In genomic region chr11:20248277-20248676, GRCm38 (mm10) we compare ENCODE assay signal across 8 mouse cellular contexts. TPM values are rescaled to one million over a fixed set of nuclear protein-coding genes. Genes with fewer than 3 reads are reported as not detected.
DNase-seq lines count a peak whose midpoint lies in the region; ATAC-seq and TF ChIP-seq lines count a peak whose summit lies in the region.

No protein-coding gene starts in this region.

- peaks cover 72% of the 10 kb centered on the region for H3K4me1 ChIP-seq in megakaryocyte, embryonic 14.5 days
- peaks cover 48% of the 10 kb centered on the region for H3K4me1 ChIP-seq in embryonic facial prominence, embryonic 15.5 days
- 0 out of 2 replicates have a peak, but pooled peaks cover 2% of the 10 kb centered on the region for H3K4me1 ChIP-seq in intestine, postnatal 0 days (replicated peaks; ENCODE audit: control insufficient read depth, insufficient read depth, low read length)

- H3K27me3 ChIP-seq in megakaryocyte, embryonic 14.5 days (replicated peaks), result no peaks in the 10 kb centered on the region
- no peaks in the 10 kb centered on the region for H3K27me3 ChIP-seq in embryonic facial prominence, embryonic 15.5 days
- no peaks in the 10 kb centered on the region for H3K27me3 ChIP-seq in intestine, postnatal 0 days (replicated peaks; ENCODE audit: control insufficient read depth, insufficient read depth, low read length)

- H3K4me3 ChIP-seq in megakaryocyte, embryonic 14.5 days (replicated peaks), result peak overlapping the region; percentile 98
- peak overlapping the region; percentile 95 for H3K4me3 ChIP-seq in embryonic facial prominence, embryonic 15.5 days (replicated peaks)
- H3K4me3 ChIP-seq in intestine, postnatal 0 days (ENCODE audit: low read depth, low read length), result peak overlapping the region; percentile 94

- peak overlapping the region; percentile 94; the same call in 1 of the 2 replicates for H3K9ac ChIP-seq in embryonic facial prominence, embryonic 15.5 days
- H3K9ac ChIP-seq in intestine, postnatal 0 days (ENCODE audit: low read depth, low read length), result no peak overlapping the region

- DNase-seq in natural killer cell, adult 2 months (ENCODE audit: low spot score in 2 of 2), result peak; percentile 38 to 54
- no peak for DNase-seq in frontal cortex, postnatal 10 days (ENCODE audit: low spot score in 2 of 2)
- no peak for DNase-seq in layer of hippocampus, postnatal 14 days (ENCODE audit: low spot score in 2 of 2)
- no peak for DNase-seq in urinary bladder, postnatal 36 days (ENCODE audit: low spot score in 2 of 2)

- H3K9me3 ChIP-seq in megakaryocyte, embryonic 14.5 days, result no peaks in the 10 kb centered on the region
- no peaks in the 10 kb centered on the region for H3K9me3 ChIP-seq in embryonic facial prominence, embryonic 15.5 days (replicated peaks)
- no peaks in the 10 kb centered on the region for H3K9me3 ChIP-seq in intestine, postnatal 0 days (ENCODE audit: control insufficient read depth)

- 6% methylated on average over 4 of the region's 4 CpGs for WGBS in embryonic facial prominence, embryonic 15.5 days
- WGBS in intestine, postnatal 0 days, result 20% methylated on average over 4 of the region's 4 CpGs

- ATAC-seq in megakaryocyte, adult 5-6 weeks (ENCODE audit: poor library complexity, severe bottlenecking), result no peak
- no peak for ATAC-seq in embryonic facial prominence, embryonic 15.5 days (ENCODE audit: insufficient number of reproducible peaks, low FRiP score, low TSS enrichment, low read depth)
- ATAC-seq in intestine, postnatal 0 days, result no peak

- TF ChIP-seq CTCF in intestine, postnatal 0 days (IDR thresholded peaks at IDR 0.05; ENCODE audit: low read depth), result no peak

- peaks cover 36% of the 10 kb centered on the region for H3K36me3 ChIP-seq in megakaryocyte, embryonic 14.5 days (replicated peaks; ENCODE audit: low read length)
- 0 out of 2 replicates have a peak, but pooled peaks cover 6% of the 10 kb centered on the region for H3K36me3 ChIP-seq in embryonic facial prominence, embryonic 15.5 days
- peaks cover 8% of the 10 kb centered on the region; the same call in 1 of the 2 replicates for H3K36me3 ChIP-seq in intestine, postnatal 0 days (ENCODE audit: control insufficient read depth, insufficient read depth)

- peak overlapping the region; percentile 88 for H3K27ac ChIP-seq in embryonic facial prominence, embryonic 15.5 days (replicated peaks)
- H3K27ac ChIP-seq in intestine, postnatal 0 days (ENCODE audit: low read depth, low read length), result no peak overlapping the region

- H3K4me2 ChIP-seq in embryonic facial prominence, embryonic 15.5 days (replicated peaks), result peak overlapping the region; percentile 69
- H3K4me2 ChIP-seq in intestine, postnatal 0 days (replicated peaks; ENCODE audit: low read depth), result peak overlapping the region; percentile 89

RNA-seq across cellular contexts. Expression of gene Cep68, which starts 1.0 kb away (rescaled TPM):
- 4.7 and 15.5 TPM in 2 replicates for polyA plus RNA-seq in megakaryocyte, embryonic 14.5 days (2012; ENCODE audit: insufficient read depth, low replicate concordance)
- 5.8 and 8.3 TPM in 2 replicates for total RNA-seq in megakaryocyte, adult 5-6 weeks (2015)
- total RNA-seq in megakaryocyte, adult 5-6 weeks (2017), result 7.4 and 7.6 TPM in 2 replicates
- 31.1 and 33.2 TPM in 2 replicates for polyA plus RNA-seq in embryonic facial prominence, embryonic 15.5 days (2015; fragmentation: Nextera tagmentation; extraction: Ambion mirVana)
- 6.3 and 6.5 TPM in 2 replicates for polyA plus RNA-seq in intestine, postnatal 0 days (2015; fragmentation: Nextera tagmentation; extraction: Ambion mirVana)
- total RNA-seq in layer of hippocampus, postnatal 14 days (2021), result 10 to 100 TPM; 32.4 to 34.8 TPM

RNA-seq across cellular contexts. Expression of gene Rab1a, which starts 47.0 kb away (rescaled TPM):
- polyA plus RNA-seq in megakaryocyte, embryonic 14.5 days (2012; ENCODE audit: insufficient read depth, low replicate concordance), result 6.5 and 33.5 TPM in 2 replicates
- total RNA-seq in megakaryocyte, adult 5-6 weeks (2015), result 180 and 218 TPM in 2 replicates
- 91.3 and 119 TPM in 2 replicates for total RNA-seq in megakaryocyte, adult 5-6 weeks (2017)
- 264 and 287 TPM in 2 replicates for polyA plus RNA-seq in embryonic facial prominence, embryonic 15.5 days (2015; fragmentation: Nextera tagmentation; extraction: Ambion mirVana)
- 761 and 762 TPM in 2 replicates for polyA plus RNA-seq in intestine, postnatal 0 days (2015; fragmentation: Nextera tagmentation; extraction: Ambion mirVana)
- 100 to 1,000 TPM; 171 to 173 TPM for total RNA-seq in layer of hippocampus, postnatal 14 days (2021)

Comparison
In these comparisons a context has a peak if more than half of its experiments do, and no peak if none do; other contexts are left out.
1. DNase-seq: peak in natural killer cell, adult 2 months (2 of 2); none in frontal cortex, postnatal 10 days (0 of 2), layer of hippocampus, postnatal 14 days (0 of 2) and urinary bladder, postnatal 36 days (0 of 2).
2. Peak in every context shown above with its lines, with median percentiles within 50 percentile points of each other: H3K4me3 ChIP-seq.